Mouse (Mus musculus) kidney, postnatal 0 days (tissue): Measurements from ENCODE around the gene Nkx1-1. TPM values are rescaled to one million over a fixed set of nuclear protein-coding genes. Genes with fewer than 3 reads are reported as not detected.

ENCODE experiments used
- ATAC-seq: fragments of 200-750 bp; cut with Nextera tagmentation; replicated peaks from 2 replicates; pipeline ENCODE4 v1.8.0; 2017; ENCODE audit warnings: low read depth, moderate number of reproducible peaks, moderate TSS enrichment, moderate library complexity; ENCODE audit not compliant: low FRiP score
- DNase-seq: peaks from one replicate; pipeline ENCODE4 v3.0.0-alpha.2; 2016; ENCODE audit warnings: low spot score
- H3K27ac ChIP-seq: fragments of 300-500 bp; sonication (generic); 2 replicates; pipeline ENCODE4 v1.5.1; 2014; ENCODE audit warnings: mild to moderate bottlenecking
- H3K27me3 ChIP-seq: fragments of 300-500 bp; sonication (generic); 2 replicates; pipeline ENCODE4 v1.6.1; 2014; ENCODE audit warnings: low read length, mixed read lengths; ENCODE audit not compliant: insufficient read depth
- H3K36me3 ChIP-seq: fragments of 300-500 bp; sonication (generic); 2 replicates; pipeline ENCODE4 v1.6.1; 2014; ENCODE audit warnings: low read length, mixed read lengths; ENCODE audit not compliant: insufficient read depth
- H3K4me1 ChIP-seq: fragments of 300-500 bp; sonication (generic); replicated peaks from 2 replicates; pipeline ENCODE4 v1.6.1; 2014; ENCODE audit warnings: antibody characterized with exemption, low read length, mixed read lengths; ENCODE audit not compliant: insufficient read depth
- H3K4me2 ChIP-seq: fragments of 300-500 bp; sonication (generic); 2 replicates; pipeline ENCODE4 v1.6.1; 2014; ENCODE audit warnings: mild to moderate bottlenecking, low read length, moderate library complexity, mixed read lengths
- H3K4me3 ChIP-seq: fragments of 300-500 bp; sonication (generic); replicated peaks from 2 replicates; pipeline ENCODE4 v1.5.1; 2014; ENCODE audit warnings: low read depth, low read length
- H3K9ac ChIP-seq: fragments of 300-500 bp; sonication (generic); 2 replicates; pipeline ENCODE4 v1.6.1; 2014; ENCODE audit warnings: low read depth, low read length
- H3K9me3 ChIP-seq: fragments of 300-500 bp; sonication (generic); replicated peaks from 2 replicates; pipeline ENCODE4 v1.6.1; 2016; ENCODE audit warnings: low read length, inconsistent platforms, mixed read lengths
- CTCF ChIP-seq: IDR thresholded peaks from 2 replicates; pipeline ENCODE4 v1.5.1; 2016; ENCODE audit warnings: antibody characterized with exemption, low read depth, mild to moderate bottlenecking, moderate library complexity
- WGBS: fragments of 180-500 bp; shearing (Covaris S2); extraction: QIAGEN DNeasy Blood & Tissue Kit; methylation state at CpG from one replicate; pipeline ENCODE4 v1.1.7; 2014; 5-methylcytosine and 5-hydroxymethylcytosine counted together
- polyA plus RNA-seq: library from polyadenylated mRNA; unstranded; fragments of >200 nt; fragmentation: Nextera tagmentation; extraction: Ambion mirVana; gene quantifications from 2 replicates; pipeline ENCODE4 v1.2.1, GENCODE M21; 2015

Gene Nkx1-1
- polyA plus RNA-seq, result not detected in 2 replicates

DNA sequence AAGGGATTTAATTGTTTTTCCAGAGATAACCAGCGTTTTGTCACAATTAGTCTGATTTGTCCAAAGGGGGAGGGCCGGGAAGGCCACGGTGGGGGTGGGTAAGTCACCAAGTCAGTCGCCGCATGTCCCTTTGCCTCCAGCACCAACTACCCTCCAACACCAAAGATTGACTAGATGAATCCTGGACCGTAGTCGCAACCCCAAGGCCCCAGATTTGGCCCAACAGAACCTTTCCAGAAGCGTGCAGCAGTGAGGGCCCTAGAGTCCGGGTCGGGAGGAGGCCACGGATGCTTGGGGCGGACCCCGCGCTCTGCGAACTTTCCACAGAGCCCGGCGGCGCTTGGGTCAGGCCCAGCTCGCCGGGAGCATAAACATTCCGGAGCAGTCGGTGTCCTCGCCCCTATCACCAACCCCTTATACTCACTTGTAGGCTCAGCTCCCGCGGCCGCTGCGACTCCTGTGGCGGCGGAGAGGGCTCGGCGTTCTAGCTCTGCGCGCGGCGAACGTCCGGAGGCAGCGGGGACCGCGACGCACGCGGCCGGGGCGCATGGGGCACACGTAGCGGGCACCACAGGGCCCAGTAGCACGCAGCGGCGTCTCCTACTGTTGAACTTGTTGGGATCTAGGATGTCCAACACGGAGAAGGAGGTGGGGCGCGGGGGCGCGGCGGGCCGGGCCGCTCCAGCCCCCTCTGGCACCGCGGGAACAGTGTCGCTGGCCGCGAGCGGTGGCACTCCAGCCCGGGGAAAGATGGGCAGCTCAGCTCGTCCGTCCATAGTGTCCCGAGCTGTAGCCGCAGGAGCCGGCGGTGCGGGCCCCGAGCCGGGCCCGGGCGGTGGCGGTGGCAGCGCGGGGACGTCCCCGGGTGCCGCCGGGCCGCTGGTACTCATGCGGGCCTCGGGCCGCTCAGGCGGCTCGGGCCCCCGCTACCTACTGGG, at the start of gene Nkx1-1:
Nkx1-1 (minus strand) TSS at position 776 of the 938 bp plus-strand sequence.
- Histone ChIP-seq H3K4me1 (no peaks in the 10 kb centered on the region; the same call in 1 of the 2 replicates), H3K4me2 (peak within 1 kb of the TSS; percentile 38), H3K27me3 (peaks cover 92% of the 10 kb centered on the region), H3K27ac (no peak within 1 kb of the TSS), H3K4me3 (peak within 1 kb of the TSS; percentile 14; the same call in 1 of the 2 replicates), H3K9ac (no peak within 1 kb of the TSS), H3K9me3 (no peaks in the 10 kb centered on the region), H3K36me3 (no peaks in the 10 kb centered on the region)
- ATAC-seq (no peak), DNase-seq (no peak)
- under 1% methylated on average over 86 of the region's 90 CpGs for WGBS
- no peak for TF ChIP-seq CTCF

DNA sequence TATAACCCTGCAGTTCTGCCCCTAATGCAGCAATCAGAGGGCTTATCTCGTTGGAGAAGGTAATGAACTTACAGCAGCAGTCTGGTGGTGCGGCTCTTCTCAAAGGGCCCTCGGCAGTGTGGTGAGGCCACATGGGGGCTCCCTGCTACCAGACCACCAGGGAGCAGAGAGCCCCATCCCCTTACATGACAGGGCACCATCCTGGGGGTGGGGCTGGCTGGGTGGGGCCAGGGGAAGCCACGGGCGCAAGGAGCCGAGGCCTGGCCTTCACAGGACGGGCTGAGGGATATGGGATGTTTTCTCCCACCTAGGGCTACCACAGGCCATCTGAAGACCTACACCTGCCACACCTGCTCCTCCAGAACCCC, 47.5 kb upstream of the Nkx1-1 start:
- Histone ChIP-seq H3K4me1 (no peaks in the 10 kb centered on the region), H3K9ac (no peak overlapping the region), H3K4me2 (no peak overlapping the region), H3K27me3 (0 out of 2 replicates have a peak, but pooled peaks cover 2% of the 10 kb centered on the region), H3K4me3 (no peak overlapping the region), H3K36me3 (no peaks in the 10 kb centered on the region), H3K9me3 (no peaks in the 10 kb centered on the region), H3K27ac (no peak overlapping the region)
- WGBS, result 20% methylated on average over 7 of the region's 7 CpGs
- DNase-seq, result no peak
- ATAC-seq, result no peak
- no peak for TF ChIP-seq CTCF

DNA sequence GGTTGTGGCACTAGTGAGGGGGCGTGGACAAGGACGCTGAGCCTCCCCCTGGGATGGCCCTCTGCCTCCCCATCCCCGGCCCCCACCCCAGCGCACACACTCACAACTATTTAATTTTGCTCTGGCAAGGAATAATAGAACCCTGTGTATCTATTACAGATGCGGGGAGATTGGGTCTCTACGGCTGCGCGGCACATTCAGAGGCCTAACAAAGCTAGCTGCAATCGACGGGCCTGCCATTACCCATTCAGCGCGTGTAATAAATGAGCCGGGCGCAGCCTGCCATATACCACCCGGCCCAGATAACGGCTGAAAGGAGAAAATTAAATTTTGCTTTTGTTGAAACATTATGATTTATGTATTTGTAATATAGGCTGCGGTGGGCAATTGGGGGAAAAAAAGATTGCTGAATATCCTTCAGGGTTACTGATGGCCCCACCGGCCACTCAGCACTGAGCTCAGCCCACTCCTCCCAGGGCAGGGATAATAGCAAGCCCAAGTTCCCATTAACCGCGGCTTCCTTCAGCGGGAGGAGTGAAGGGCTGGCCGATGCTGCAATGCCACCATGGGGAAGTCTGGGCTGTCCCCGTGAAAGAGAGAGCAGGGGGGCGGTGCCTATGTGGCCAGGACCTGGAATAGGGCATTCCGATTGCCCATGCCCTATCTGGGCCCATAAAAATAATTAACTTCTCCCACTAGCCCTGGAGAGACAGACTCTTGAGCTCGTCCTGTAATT, 47.0 kb upstream of the Nkx1-1 start:
- ATAC-seq (no peak), DNase-seq (no peak)
- no peaks in the 10 kb centered on the region for H3K9me3 ChIP-seq
- no peak overlapping the region for H3K4me2 ChIP-seq
- no peak overlapping the region for H3K4me3 ChIP-seq
- H3K36me3 ChIP-seq, result no peaks in the 10 kb centered on the region
- no peak for TF ChIP-seq CTCF
- H3K9ac ChIP-seq, result no peak overlapping the region
- H3K27me3 ChIP-seq, result 0 out of 2 replicates have a peak, but pooled peaks cover 2% of the 10 kb centered on the region
- 36% methylated on average over 26 of the region's 26 CpGs for WGBS
- no peaks in the 10 kb centered on the region for H3K4me1 ChIP-seq
- H3K27ac ChIP-seq, result no peak overlapping the region

DNA sequence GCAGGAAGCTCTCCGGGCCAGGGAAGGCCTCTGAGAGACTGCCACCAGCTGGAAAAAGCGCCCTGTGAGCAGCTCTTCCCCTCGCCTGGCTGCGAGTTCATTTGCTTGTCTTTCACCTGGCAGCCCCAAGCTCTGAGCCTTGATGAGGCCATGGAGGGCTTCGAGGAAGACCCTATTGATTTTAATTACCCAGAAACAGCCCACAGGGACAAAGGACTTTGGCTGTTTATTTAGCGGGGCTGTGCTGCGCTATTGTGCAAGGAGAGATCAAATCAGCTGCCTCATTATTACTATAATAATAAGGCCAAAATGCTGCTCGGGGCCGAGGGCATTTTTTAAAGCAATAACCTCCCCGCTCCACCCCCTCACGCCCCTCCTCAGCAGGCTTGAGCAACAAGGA, 31.7 kb upstream of the Nkx1-1 start:
- ATAC-seq (no peak), DNase-seq (no peak)
- H3K4me1 ChIP-seq, result no peaks in the 10 kb centered on the region
- H3K4me3 ChIP-seq, result no peak overlapping the region
- TF ChIP-seq CTCF, result no peak
- no peak overlapping the region for H3K4me2 ChIP-seq
- H3K9me3 ChIP-seq, result no peaks in the 10 kb centered on the region
- no peak overlapping the region for H3K27ac ChIP-seq
- H3K36me3 ChIP-seq, result no peaks in the 10 kb centered on the region
- H3K9ac ChIP-seq, result no peak overlapping the region
- peaks cover 3% of the 10 kb centered on the region; the same call in 1 of the 2 replicates for H3K27me3 ChIP-seq
- 43% methylated on average over 11 of the region's 11 CpGs for WGBS

DNA sequence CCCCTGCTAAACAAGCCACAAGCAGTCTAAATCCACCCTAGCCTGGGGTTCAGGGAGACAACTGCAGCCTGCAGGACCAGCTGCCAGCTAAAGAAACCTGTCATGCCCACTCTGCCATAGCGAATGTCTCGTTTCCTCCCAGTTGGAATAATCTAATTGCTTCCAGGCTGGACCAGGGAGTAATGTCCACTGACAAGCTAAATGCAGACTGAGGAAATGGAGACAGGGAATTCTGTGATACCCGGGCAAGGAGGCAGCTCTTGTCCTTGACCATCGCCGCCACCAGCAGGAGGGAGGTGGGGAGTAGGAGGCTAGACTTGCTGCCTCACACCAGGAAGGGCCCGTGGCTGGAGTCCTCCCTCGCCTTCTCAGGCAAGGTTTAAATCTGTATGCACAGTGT, 30.6 kb upstream of the Nkx1-1 start:
- H3K36me3 ChIP-seq, result no peaks in the 10 kb centered on the region
- no peak overlapping the region for H3K9ac ChIP-seq
- H3K4me2 ChIP-seq, result no peak overlapping the region
- H3K27ac ChIP-seq, result no peak overlapping the region
- no peaks in the 10 kb centered on the region for H3K9me3 ChIP-seq
- no peak for ATAC-seq
- H3K4me1 ChIP-seq, result no peaks in the 10 kb centered on the region
- DNase-seq, result no peak
- 52% methylated on average over 7 of the region's 7 CpGs for WGBS
- H3K27me3 ChIP-seq, result peaks cover 3% of the 10 kb centered on the region; the same call in 1 of the 2 replicates
- TF ChIP-seq CTCF, result no peak
- no peak overlapping the region for H3K4me3 ChIP-seq

DNA sequence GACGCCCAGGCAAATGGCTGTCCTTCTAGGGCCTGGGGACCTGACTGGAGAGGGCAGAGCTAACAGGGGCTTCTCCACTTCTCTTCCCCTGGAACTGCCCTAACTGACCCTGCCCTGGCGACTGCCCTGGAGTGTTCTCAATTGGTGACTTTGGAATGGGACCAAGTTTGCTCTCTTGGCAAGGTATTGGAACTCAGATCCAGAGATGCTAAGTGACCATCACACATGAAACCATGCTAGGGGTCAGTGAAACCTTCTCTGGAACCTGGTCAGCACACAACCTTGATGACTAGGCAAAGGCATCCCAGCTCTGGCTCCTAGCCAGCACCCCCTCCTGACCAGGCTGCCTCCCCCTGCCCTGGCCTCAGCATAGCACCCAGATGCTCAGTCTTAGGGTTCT, 25.3 kb upstream of the Nkx1-1 start:
- H3K4me3 ChIP-seq, result no peak overlapping the region

More for the DNA sequence above, 25.3 kb upstream of the Nkx1-1 start:
- Histone ChIP-seq H3K4me1 (no peaks in the 10 kb centered on the region), H3K4me2 (no peak overlapping the region), H3K27ac (no peak overlapping the region), H3K9me3 (no peaks in the 10 kb centered on the region), H3K36me3 (no peaks in the 10 kb centered on the region), H3K9ac (no peak overlapping the region), H3K27me3 (no peaks in the 10 kb centered on the region; the same call in 1 of the 2 replicates)
- DNase-seq (no peak), ATAC-seq (no peak)
- TF ChIP-seq CTCF, result no peak
- 60% methylated on average over 2 of the region's 2 CpGs for WGBS
